Mouse (Mus musculus) right cerebral cortex, postnatal 25 days (tissue): ENCODE measurements at regions not wholly inside any gene's neighbourhood (a gene's known extent, or its start where the extent isn't known, plus 50 kb on each side); places are given as distances from the start of the nearest gene placed in this dataset.
"Not testable (repeated sequence)": the region's sequence is repeated elsewhere in the genome, so short reads cannot be mapped to it uniquely, and the experiment has no call there.

Source experiments
- DNase-seq: peaks from one replicate; pipeline ENCODE4 v3.0.0; 2022

DNA sequence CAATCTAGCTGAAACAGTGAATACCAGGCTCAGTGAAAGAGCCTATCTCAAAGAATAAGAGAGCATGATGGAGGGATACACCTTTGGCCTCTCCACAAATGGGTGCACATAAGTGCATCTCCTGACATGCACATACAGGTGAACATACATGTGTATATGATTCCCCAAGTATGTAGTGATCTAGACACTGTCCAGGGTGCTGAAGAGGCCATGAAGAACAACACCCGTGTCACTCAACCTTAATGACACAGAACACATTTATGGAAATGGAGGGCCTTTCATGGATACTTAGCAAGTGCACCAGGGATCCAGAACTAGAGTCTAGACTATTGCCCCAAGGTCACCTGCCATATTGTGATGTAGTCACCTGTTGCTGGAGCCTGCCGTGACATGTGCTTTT lies 56.9 kb downstream of the Spata19 start:
- DNase-seq, result no peak

DNA sequence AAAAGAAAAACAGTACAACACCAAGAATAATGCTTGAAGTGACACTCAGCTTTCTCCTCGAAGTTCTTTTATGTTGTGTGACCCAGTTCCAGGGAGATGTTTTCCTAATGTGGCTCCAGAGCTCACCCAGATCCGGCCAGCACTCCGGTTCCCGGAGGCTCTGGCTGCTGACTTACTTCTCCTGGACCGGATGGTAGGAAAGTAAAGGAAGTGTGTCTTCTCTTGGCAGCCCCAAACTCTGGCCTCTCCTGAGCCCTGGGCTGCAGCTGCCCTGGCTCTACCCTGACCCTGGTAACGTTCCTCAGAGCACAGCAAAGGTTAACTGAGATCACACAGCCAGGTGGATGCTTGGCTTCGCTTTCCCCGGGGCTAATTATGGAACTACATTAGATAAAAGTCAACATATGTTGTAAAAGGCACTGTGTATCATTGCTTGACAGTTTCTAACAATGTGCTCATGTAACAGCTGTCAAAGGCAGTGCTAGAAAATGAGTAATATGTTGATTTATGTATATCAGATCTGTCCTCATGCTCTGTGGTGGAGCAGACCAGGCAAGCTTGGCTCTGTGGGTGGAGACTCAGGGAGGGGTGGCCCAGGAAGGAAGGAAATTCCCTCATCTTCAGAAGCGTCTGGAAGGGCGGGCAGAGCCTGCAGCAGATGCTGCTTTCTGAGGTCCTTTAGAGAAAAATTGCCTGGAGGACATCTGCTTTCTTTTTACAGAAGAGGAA lies 57.5 kb downstream of the Spata19 start:
- DNase-seq, result peak; percentile 67

DNA sequence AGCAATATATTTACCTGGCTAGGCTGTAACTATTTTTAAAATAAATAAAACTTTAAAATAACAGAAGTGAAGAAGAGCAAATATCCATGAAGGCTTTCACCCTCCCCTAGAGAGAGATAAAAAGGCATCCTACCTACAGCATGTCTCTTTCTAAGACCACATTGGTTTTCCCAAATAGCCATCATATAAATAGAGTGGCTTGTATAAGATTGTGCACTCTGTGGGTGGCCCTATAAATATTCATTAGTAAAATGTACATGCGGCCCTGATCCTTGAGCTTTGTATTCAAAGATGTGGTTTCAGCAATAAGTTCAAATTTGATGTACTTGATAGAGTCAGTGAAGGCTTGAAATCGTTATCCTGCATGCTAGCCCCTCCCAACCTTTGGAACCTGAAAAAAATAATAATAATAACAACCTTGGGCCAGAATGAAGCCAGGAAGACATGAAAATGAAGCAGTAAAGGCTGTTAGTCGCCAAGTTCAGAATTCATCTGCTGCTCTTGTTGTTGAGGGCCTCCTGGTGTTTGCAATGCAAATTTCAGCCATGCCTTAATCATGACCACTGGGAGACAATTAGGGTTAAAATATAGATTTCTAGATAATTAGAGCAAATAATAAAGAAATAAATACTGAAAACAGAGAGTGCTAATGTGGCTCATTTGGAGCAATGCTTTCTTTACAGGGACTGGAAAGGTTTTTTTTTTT lies 61.9 kb downstream of the Spata19 start:
- DNase-seq, result no peak

DNA sequence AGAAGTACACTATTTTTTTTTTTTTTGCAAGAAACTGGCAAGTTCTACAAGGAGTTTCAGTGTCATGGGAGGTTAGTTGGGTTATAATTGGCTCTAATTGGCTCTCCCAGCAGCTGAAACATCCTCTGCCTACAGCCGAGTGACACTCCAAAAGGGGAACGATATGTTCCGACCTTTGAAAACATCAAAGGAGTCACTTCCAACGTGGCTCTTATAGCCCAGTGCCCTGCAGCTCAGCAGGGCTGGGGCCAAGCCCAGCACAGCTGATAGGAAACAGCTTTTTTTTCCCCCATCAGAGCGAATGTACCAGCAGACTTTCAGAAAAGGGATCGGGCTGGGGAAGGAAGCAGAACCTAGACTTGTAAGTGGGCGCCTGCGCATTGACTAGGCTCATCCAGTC lies 64.4 kb downstream of the Spata19 start:
- no peak for DNase-seq

DNA sequence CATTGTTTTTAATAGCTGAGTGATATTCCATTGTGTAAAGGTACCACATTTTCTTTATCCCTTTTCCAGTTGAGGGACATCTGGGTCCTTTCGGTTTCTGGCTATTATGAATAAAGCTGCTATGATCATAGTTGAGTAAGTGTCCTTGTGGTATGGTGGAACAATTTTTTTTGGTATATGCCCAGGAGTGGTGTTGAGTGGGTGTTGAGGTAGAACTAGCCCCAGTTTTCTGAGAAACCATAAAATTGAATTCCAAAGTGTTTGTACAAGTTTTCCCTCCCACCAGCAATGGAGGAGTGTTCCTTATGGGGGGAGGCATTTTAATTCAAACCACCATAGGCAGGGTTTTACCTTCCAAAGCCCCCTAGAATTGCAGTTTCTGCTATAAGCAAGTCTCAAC lies 67.4 kb downstream of the Spata19 start:
- no peak for DNase-seq

DNA sequence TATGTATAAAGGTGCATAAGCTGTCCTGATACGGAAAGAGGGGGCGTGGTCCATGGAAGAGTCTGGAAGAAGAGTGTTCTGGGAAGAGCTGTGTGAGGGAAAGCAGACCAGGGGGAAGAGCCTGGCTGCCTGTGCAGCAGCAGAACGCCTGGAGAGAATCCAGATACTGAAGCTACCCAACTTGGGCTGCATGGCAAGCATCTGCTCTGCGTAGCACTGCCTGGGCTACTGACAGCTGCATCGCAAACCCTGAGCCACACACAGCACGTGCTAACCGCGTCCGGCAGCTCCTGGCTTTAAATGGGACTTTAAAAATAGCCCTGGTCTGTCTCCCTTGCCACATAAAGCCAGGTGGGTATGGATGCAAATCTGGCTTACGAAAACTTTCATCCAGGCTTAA lies 78.9 kb downstream of the Spata19 start:
- peak; percentile 55 for DNase-seq

DNA sequence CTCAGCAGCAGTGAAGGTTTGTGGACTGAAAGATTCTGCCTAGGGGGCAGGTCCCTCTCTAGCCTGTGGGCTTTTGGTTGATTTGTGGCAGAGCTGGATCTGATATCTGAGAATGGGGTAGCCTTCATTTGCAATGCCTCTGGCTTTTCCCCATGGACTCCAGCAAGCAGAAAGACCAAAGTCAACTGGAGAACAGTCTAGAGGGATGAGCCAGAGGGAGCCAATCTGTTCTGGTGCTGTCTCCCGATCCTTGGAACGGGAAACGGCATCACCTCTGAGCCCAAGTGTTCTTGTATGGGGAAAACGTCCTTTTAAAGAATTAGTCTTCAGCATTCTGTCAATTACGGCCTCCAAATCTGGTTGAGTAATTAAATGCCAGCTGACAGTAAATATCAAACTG lies 80.0 kb downstream of the Spata19 start:
- no peak for DNase-seq

DNA sequence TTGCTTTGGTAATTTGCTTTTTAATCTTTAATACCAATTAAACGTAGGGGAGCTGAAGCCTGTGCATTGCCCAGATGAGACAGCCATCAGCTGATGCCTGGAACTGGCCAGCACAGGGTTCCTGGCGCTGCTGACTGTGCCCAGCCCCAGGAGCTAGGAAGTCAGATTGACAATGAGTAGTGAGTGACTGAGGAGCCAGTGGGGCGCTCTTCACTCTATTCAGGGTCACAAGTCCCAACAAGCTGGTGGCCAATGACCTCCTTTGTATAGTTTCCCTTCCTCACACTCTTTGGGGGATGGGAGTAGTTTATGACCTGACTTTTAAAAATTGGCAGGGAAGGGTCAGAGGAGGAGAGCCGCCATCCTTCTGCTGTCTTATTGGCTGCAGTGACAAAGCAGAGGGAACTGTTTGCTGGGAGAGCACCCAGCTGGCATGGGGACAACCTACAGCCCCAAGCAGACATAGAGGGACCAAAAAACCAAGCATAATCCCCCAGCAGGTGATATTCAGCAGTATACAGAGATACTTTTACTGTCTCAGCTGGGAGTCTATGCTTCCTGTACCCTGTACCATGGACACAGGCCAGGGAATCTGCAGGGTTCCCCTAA lies 80.6 kb downstream of the Spata19 start:
- DNase-seq, result no peak

DNA sequence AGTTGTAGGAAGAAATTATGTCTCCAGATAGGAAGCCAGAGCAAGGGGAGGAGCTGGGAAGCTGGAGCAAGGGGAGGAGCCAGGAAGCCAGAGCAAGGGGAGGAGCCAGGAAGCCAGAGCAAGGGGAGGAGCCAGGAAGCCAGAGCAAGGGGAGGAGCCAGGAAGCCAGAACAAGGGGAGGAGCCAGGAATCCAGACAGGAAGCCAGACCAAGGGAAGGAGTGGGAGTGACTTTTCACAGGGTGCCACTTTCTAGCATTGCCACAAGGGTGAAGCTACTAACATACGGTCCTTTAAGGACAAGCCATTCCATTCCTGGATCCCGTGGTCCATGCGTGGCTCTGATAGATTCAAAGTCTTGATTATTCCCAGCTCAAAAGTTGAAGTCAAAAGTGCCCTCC lies 81.7 kb downstream of the Spata19 start:
- DNase-seq, result no peak

DNA sequence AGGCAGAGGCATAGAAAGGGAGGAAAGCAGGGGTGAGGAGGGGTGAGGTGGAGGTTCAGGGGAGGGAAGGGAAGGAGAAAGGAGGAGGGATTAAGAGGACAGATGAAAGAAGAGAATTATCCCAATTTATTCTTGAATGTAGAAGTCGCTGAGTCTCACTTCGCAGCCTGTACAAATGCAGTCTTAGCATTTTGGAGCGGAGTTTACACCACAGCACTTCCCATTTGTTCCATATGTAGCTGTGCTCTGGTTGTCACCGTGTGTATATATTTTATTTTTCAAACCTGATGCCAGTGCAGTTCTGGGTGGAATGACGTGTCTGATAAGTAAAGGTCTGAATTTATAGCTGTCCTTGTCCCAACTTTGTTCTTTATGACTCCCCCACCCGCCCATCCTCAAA lies 105.2 kb downstream of the Spata19 start:
- no peak for DNase-seq

DNA sequence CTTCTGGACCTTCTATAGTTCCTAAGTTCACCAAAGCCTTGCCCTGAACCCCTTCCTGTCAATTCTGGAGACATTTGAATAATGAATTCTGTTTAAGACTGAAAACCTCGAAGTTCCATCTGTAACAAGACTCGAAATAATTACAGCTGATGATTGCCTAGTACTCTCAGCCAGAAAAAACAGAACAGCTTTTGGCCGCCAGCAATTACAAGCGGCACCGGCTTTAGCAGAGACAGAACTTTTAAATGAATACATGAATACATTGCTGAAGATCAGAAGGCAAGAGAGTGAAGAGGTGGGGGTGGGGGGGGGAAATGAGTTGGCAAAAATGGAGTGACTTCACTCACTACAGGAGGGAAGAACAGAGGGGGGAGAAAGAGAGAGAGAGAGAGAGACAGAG lies 112.6 kb downstream of the Spata19 start:
- no peak for DNase-seq

DNA sequence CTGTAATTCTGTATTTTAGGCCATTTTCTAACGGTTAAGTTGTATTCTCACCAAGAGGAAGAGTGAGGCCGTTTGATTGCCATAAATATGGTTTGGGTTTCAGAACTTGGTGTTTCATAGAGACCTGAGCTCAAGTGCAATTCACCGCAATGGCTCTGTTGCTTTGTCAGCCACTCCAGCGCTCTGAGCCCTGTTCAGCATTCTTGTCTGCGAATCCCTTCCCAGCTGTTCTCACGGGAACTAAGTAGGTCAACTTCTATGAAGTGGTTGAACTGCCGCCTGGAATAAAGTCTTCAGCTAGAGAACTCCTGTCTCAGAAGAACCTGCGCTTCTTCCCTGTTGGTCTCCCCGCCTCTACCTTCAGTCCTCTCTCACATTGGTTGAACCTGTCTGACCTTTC lies 113.1 kb downstream of the Spata19 start:
- no peak for DNase-seq

DNA sequence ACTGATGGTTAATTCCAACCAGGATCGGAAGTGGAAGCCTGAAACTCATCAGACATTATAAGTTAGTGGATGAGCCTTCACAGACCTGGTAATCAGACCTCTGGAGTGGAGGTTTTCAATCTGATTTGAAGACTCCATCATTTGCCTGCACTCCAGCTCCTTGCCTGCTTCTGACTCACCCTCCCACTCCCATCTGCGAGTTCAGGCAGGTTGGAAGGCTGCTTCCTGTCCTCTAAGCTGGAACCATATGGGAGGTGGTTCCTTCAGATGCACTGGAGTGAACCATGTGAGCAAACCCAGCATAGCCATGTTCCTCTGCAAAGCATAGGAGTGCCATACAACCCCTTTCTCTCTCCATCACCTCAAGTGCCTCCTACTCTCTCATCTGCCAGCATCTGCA lies 114.6 kb downstream of the Spata19 start:
- peak; percentile 54 for DNase-seq

DNA sequence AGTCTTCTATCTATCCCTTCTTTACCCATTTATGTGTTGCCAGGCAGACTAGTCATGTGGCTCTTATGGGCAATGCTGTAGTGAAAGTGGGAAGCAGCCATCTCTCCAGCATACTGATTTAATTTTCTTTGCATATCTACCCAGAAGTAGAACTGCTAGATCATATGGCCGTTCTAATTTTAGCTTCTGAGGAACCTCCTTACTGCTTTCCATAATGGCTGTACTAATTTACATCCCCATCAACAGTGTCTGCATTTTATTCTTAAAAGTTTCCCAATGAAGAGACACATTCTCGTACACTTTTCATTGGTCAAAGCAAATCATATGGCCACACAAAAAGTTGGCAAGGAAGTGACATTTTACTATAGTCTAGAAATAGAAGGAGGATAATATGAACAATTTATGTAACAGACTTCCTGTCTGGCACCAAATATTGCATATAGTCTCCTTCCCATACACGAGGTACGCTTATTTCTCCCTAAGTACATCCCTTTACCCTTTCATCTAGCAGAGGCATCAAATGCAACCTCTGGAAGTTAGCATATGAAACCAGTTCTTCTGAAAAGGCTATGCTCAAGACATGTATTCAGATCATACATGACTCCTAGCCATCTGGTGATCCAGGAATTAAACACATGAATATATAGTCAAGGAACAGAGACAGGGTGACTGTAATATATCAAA lies 119.0 kb downstream of the Spata19 start:
- DNase-seq, result no peak

DNA sequence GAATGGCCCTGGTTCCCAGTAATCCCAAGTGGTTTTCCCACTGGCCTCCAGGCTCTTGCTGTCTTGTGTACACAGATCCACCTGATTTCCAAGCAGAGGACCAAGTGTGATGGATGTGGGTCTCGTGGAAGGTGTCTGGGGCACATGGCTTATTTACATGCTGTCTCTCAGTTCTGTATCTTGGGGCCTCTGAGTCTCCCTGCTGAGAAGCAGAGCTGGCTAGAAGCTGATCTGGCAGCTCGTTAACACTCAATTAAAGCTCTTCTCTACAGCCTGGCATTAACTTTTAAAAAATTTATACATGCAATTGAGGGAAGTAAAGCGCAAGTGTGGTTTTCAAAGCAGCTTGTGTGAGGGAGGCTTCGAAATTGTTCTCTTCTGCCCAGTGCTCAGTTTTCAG lies 121.4 kb downstream of the Spata19 start:
- DNase-seq, result no peak

DNA sequence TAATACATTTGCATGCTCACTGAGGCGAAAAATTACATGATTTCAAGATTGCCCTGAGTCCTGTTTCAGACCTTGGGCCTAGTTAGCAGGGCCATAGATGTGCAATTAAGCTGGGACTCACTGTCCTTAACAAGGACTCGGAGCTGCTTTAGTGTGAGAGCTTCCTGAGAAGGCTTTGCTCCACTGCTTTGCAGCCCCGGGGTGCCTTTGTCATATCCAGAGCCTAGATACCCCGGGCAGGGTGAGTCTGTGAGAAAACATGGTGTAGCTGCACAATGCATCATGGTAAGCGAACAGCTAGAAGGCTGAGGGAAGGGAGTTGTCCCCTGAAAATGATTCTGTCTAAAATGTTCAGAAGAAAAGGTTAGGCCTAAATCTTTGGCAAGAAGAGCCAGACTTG lies 123.1 kb downstream of the Spata19 start:
- DNase-seq, result no peak

DNA sequence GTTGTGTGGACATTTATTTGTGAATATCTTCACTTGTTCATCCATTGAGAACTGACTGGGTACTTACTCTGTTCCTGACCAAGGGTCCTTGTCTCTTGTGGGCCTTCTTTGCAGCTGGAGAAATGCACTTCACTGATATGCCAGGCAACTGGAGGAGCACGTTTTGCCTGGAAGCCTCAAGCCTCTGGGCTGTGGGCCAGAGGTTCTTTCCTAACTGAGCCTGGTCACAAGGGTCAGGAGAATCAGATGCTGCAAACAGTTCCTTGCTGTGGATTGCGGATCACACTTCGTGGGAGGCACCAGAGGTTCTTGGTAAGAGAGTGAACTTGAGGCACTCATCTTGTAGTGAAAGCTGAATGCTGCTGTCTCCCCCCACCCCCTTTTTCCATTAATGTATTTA lies 124.6 kb downstream of the Spata19 start:
- no peak for DNase-seq

DNA sequence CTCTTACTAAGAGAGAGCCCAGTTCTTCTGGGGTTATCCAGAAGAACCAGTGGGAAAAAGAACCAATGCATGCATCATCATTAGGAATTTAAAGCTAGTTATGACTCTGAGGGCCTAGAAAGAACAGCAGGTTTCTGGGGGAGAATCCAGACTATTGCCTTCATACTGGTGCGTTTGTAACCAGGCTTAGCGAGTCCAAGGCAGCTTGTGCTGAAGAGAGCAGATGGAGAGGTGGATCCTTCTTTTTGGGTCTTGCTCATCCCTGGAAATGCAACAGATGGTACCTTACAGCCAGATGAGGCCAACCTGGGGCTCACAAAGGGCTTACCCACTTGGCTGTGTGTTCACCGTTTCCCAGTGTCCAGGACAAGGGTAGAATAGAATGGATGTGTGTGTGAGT lies 130.1 kb downstream of the Spata19 start:
- DNase-seq, result no peak

DNA sequence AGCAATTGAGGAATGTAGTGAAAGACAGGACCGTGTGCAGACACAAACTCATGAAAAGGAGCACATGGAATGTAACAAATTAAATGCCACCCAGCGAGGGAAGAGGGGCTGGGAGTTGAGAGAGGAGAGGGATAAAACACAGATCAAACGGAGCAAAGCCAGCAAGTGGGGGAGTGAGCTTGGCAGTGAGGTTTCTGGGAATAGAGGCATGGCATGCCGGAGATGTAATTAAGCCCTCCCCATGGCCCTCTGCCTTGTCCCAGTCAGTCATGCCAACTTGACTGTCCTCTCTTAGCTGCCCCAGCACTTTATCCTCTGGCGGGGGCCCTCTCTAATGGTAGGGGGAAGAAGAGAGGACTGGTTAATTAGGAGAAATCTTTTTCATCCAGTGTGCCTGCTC lies 141.9 kb downstream of the Spata19 start:
- DNase-seq, result no peak

DNA sequence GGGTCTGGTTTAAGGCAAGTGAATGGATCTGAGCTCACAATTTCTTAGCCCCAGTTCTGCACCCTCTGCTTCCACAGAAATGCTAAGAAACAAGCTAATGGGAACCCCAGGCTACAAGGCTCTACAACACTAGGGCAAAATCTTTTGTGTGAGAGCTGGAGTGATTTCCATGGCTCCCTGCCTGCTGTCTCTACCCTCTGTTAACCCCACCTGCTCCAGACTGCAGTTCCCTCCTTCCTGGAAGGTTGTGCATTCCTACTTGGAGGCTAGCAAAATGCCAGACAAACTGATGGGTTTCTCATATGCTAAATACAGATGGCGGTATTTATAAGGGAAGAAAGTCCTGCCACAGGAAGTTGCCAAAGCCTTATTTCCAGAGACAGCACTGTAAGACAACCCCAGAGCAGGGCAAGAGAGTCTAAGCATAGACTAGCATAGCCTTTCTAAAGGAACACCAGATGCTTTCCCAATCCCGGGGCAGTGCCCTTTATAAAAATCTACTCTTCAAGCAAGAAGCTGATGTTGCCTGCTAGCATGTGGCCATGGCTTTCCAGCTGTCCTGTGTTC lies 145.1 kb downstream of the Spata19 start:
- DNase-seq, result no peak

DNA sequence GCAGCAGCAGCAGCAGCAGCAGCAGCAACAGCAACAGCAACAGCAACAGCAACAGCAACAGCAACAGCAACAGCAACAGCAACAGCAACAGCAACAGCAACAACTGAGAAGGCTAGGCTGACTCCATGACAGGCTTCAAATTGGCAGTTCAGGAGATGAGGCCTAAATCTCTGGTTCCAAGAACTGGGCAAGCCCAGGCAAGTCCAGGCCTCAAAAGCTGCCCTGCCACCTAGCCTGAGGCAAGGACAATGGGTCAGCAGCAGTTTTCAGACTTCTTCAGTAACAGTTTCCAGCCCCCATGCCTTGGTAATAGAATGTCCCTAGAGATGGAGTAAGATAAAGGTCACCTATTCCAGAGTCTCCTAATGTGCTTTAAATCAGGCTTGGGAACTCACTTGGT lies 158.1 kb downstream of the Spata19 start:
- DNase-seq, result not testable (repeated sequence)

DNA sequence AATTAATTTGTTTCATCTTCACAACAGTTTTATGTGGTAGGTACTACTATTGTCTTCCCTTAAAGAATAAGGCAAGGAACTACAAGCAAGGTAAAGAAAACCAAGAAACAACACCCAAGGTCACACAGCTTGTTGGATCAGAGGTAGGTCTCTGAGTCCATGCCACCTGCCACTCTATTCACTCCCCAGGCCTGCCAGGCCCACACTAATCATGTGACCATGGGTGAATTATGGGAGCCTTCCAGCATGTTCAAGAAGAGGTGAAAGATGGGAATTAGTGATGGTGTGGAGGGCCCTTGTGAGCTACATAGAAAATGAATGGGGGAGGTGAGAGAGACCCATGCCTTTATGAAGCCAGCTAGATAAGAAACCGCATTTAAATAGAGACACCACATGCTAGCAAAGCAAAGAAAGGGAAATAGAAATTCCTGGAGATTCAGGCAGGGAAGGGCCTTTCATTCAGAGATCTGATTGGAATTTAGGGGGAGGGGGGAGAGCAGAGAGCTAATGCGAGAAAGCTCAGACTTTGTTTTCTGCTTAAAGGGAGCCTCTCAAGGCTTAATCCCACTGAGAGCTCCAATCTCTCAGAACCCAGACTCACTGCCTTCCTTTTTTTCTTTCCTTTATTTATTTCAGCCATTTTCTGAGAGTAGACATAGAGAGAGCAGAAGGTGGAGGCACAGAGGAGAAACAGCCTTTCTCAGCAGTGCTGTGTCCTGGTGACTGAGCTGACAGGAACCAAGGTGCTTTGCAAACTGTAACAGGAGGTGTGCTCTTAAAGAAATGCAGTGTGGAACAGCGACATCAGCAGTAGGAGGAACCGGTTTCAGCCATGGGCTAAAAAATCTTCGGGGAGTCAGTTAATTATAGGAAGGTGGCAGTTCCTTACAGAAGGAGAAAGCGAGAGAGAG lies 160.0 kb downstream of the Spata19 start:
- no peak for DNase-seq
